Mouse (Mus musculus): ENCODE results near the gene Sox11.

DNA sequence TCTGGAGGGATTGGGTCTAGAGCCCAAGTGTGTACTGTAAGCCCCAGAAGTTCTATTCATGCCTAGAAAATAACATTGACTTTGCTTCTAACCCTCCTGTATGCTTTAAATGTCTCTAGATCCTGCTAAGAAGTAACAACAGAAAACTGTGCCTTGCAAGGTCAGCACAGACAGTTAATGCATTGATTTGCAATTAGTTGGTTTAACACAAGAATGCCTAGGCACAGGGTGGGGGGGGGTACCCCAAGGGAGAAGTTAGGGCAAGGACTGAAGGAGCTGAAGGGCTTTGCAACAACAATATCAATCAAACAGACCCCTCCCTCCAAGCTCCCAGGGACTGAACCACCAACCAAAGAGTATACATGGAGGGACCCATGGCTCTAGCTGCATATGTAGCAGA lies 47.1 kb upstream of the Sox11 start:
- TF ChIP-seq CTCF (IDR thresholded peaks at IDR 0.05; ENCODE audit: extremely low read depth, insufficient read length, insufficient replicate concordance, low read depth, low read length), result no peak
- TF ChIP-seq POLR2A (IDR thresholded peaks at IDR 0.05; ENCODE audit: low read depth, low read length), result no peak

Measured in small intestine, adult 2 months (tissue).